ENCODE assay signal across 9 mouse cellular contexts in genomic region chr11:70506385-70506784, GRCm38 (mm10). TPM values are rescaled to one million over a fixed set of nuclear protein-coding genes. Genes with fewer than 3 reads are reported as not detected.
A peak's percentile ranks its signal among the peaks of the same experiment; 100 is the strongest.
DNase-seq lines count a peak whose midpoint lies in the region; TF ChIP-seq lines count a peak whose summit lies in the region.
"Had no signal": no experiment of that assay in that cellular context is flagged by ENCODE, and none has a peak within 500 bp of the region (broad histone marks: within the 10 kb centered on the region; RNA-seq: fewer than 3 reads in every experiment).

No protein-coding gene starts in this region.

- no peaks in the 10 kb centered on the region for H3K79me3 ChIP-seq in C2C12 (ENCODE audit: low read depth)

- H3K36me3 ChIP-seq in C2C12 (ENCODE audit: control insufficient read depth, insufficient read depth): no peaks in the 10 kb centered on the region

- H3ac ChIP-seq in C2C12 (ENCODE audit: control insufficient read depth, insufficient read length, low read depth): no peak overlapping the region

- peak; percentile 44 for TF ChIP-seq CTCF in C2C12 (IDR thresholded peaks at IDR 0.05; ENCODE audit: control insufficient read depth, insufficient read depth, insufficient read length)
- TF ChIP-seq CTCF in bone marrow macrophage, adult 2 months (IDR thresholded peaks at IDR 0.05; ENCODE audit: low read depth, low read length): peak; percentile 37

- no peak for TF ChIP-seq POLR2A in bone marrow macrophage, adult 2 months (IDR thresholded peaks at IDR 0.05; ENCODE audit: borderline replicate concordance, low read depth, low read length)

- H3K27me3 ChIP-seq in C2C12 (ENCODE audit: control insufficient read depth, insufficient read depth, insufficient read length): peaks cover 36% of the 10 kb centered on the region

- H3K4me1 ChIP-seq in bone marrow macrophage, adult 2 months (ENCODE audit: control insufficient read depth, insufficient read depth, low read length): peaks cover 14% of the 10 kb centered on the region

- no peaks in the 10 kb centered on the region for H3K79me2 ChIP-seq in C2C12 (ENCODE audit: control insufficient read depth, insufficient read depth)

- no peak overlapping the region for H3K4me3 ChIP-seq in C2C12 (ENCODE audit: insufficient read depth, poor library complexity, severe bottlenecking)
- H3K4me3 ChIP-seq in bone marrow macrophage, adult 2 months (ENCODE audit: insufficient read depth, low read length): no peak overlapping the region

- peak; percentile 11 for DNase-seq in cerebellum, adult 8-10 months
- DNase-seq in cerebellum, adult 11-12 months: no peak
- DNase-seq in gastrocnemius, postnatal 4 days (ENCODE audit: low spot score in 2 of 2): peak; percentile 44 to 68
- peak; percentile 83 for DNase-seq in kidney, postnatal 14 days
- peak; percentile 84 for DNase-seq in lung, postnatal 25 days (ENCODE audit: low spot score)
- peak; percentile 45 to 78 for DNase-seq in spleen, postnatal 10 days (ENCODE audit: low spot score in 2 of 2)

- H3K27ac ChIP-seq in bone marrow macrophage, adult 2 months (ENCODE audit: insufficient read depth, low read depth, low read length): no peak overlapping the region

TF ChIP-seq in C2C12, 6 proteins besides CTCF, POLR2A, EP300 and RAD21:
- no peak for TF ChIP-seq FOSL1 (IDR thresholded peaks at IDR 0.05; ENCODE audit: insufficient read depth, low read length, poor library complexity, severe bottlenecking)
- peak; percentile 50 for TF ChIP-seq MAX (IDR thresholded peaks at IDR 0.05)
- TF ChIP-seq CEBPB (IDR thresholded peaks at IDR 0.05; ENCODE audit: low read depth): no peak
- no peak for TF ChIP-seq MYOD1 (IDR thresholded peaks at IDR 0.05; ENCODE audit: control insufficient read depth, insufficient read length, low read depth)
- no peak for TF ChIP-seq MYOG (IDR thresholded peaks at IDR 0.05; ENCODE audit: control insufficient read depth, extremely low read depth, insufficient read length)
TF ChIP-seq in C2C12: peak in this region for 1.

RNA-seq across cellular contexts. Expression of gene Tm4sf5, which starts 1.3 kb away (rescaled TPM):
- polyA plus RNA-seq in C2C12 (2012; fragmentation: generic; extraction: Trizol): not detected
- polyA plus RNA-seq in bone marrow macrophage, adult 2 months (2012; ENCODE audit: insufficient read depth, insufficient read length, missing spikeins): 4.3 TPM in 2 replicates
- total RNA-seq in gastrocnemius, postnatal 4 days (2021): not detected

RNA-seq across cellular contexts. Expression of gene Vmo1, which starts 8.0 kb away (rescaled TPM):
- not detected for polyA plus RNA-seq in C2C12 (2012; fragmentation: generic; extraction: Trizol)
- polyA plus RNA-seq in bone marrow macrophage, adult 2 months (2012; ENCODE audit: insufficient read depth, insufficient read length, missing spikeins): not detected in 2 replicates
- total RNA-seq in gastrocnemius, postnatal 4 days (2021): under 1 TPM; 0.86 to 0.88 TPM
- total RNA-seq: ES-E14 had no signal

RNA-seq across cellular contexts. Expression of gene Gltpd2, which starts 12.6 kb away (rescaled TPM):
- not detected for polyA plus RNA-seq in C2C12 (2012; fragmentation: generic; extraction: Trizol)
- polyA plus RNA-seq in bone marrow macrophage, adult 2 months (2012; ENCODE audit: insufficient read depth, insufficient read length, missing spikeins): not detected in 2 replicates
- under 1 TPM in 1 of 2 experiments, not detected in 1; 0.25 TPM for total RNA-seq in gastrocnemius, postnatal 4 days (2021)

RNA-seq across cellular contexts. Expression of gene Psmb6, which starts 18.8 kb away (rescaled TPM):
- 658 TPM for polyA plus RNA-seq in C2C12 (2012; fragmentation: generic; extraction: Trizol)
- 141 and 151 TPM in 2 replicates for polyA plus RNA-seq in bone marrow macrophage, adult 2 months (2012; ENCODE audit: insufficient read depth, insufficient read length, missing spikeins)
- total RNA-seq in gastrocnemius, postnatal 4 days (2021): 100 to 1,000 TPM; 349 to 357 TPM

RNA-seq across cellular contexts. Expression of gene Gm40193, which starts 26.4 kb away (rescaled TPM):
- polyA plus RNA-seq in C2C12 (2012; fragmentation: generic; extraction: Trizol): not detected
- polyA plus RNA-seq in bone marrow macrophage, adult 2 months (2012; ENCODE audit: insufficient read depth, insufficient read length, missing spikeins): not detected in 2 replicates
- not detected for total RNA-seq in gastrocnemius, postnatal 4 days (2021)
- total RNA-seq: ES-E14 had no signal
